In the genomic region with DNA sequence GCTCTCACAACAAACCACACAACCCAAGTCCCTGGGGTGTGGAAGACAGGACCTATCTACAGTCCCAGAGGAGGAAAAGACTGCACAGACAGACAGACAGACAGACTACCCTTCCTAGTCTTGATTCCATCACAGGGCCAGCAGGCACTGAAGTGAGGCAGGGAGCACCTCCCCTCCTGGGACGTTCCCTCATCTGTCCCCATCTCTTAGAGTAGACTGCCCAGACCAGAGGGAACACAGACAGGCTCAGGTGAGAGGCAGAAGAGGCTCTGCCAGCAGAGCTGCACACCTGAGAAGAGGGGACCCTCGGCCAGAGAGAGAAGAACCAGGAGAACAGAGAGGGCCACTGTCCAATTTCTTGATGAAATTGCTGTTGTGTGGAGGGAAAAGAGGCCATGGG, we compare ENCODE assay signal across 14 mouse cellular contexts. TPM values are rescaled to one million over a fixed set of nuclear protein-coding genes. Genes with fewer than 3 reads are reported as not detected.
DNase-seq lines count a peak whose midpoint lies in the region; ATAC-seq and TF ChIP-seq lines count a peak whose summit lies in the region.
"Had no signal": no experiment of that assay in that cellular context is flagged by ENCODE, and none has a peak within 500 bp of the region (broad histone marks: within the 10 kb centered on the region; RNA-seq: fewer than 3 reads in every experiment).

No protein-coding gene starts in this region.

- no peak for TF ChIP-seq CTCF in cerebellum, adult 2 months (IDR thresholded peaks at IDR 0.05; ENCODE audit: borderline replicate concordance, insufficient read depth, low read depth, low read length)

- 0 out of 2 replicates have a peak, but pooled peaks have one; percentile 6 for ATAC-seq in cerebellum, adult (ENCODE audit: insufficient number of reproducible peaks, low FRiP score, low TSS enrichment)
- no peak for ATAC-seq in midbrain, embryonic 11.5 days (ENCODE audit: low FRiP score)
- no peak for ATAC-seq in midbrain, embryonic 14.5 days (ENCODE audit: low FRiP score, low TSS enrichment)
- ATAC-seq in frontal cortex, adult (ENCODE audit: low TSS enrichment) = no peak

- no peaks in the 10 kb centered on the region for H3K9me3 ChIP-seq in midbrain, embryonic 11.5 days (ENCODE audit: control insufficient read depth, low read length)
- H3K9me3 ChIP-seq in midbrain, embryonic 14.5 days (ENCODE audit: control insufficient read depth, low read length) = no peaks in the 10 kb centered on the region
- H3K9me3 ChIP-seq: embryonic facial prominence, embryonic 15.5 days; forebrain, embryonic 10.5 days; forebrain, embryonic 15.5 days; G1E; hindbrain, embryonic 15.5 days had no signal

- no peak overlapping the region for H3K4me2 ChIP-seq in midbrain, embryonic 11.5 days
- H3K4me2 ChIP-seq in midbrain, embryonic 14.5 days (ENCODE audit: low read length) = no peak overlapping the region
- H3K4me2 ChIP-seq: embryonic facial prominence, embryonic 15.5 days; forebrain, embryonic 15.5 days; heart, embryonic 11.5 days; hindbrain, embryonic 15.5 days had no signal

- no peak for TF ChIP-seq POLR2A in cerebellum, adult 2 months (IDR thresholded peaks at IDR 0.05; ENCODE audit: borderline replicate concordance, insufficient read depth, low read length)

- no peak overlapping the region; the same call in 1 of the 2 replicates for H3K27ac ChIP-seq in cerebellum, adult 2 months (ENCODE audit: insufficient read depth, low read length)
- H3K27ac ChIP-seq in midbrain, embryonic 11.5 days (ENCODE audit: low read depth, low read length) = no peak overlapping the region
- no peak overlapping the region for H3K27ac ChIP-seq in midbrain, embryonic 14.5 days (replicated peaks; ENCODE audit: low read depth, low read length)
- H3K27ac ChIP-seq: embryonic facial prominence, embryonic 15.5 days; forebrain, embryonic 10.5 days; forebrain, embryonic 15.5 days; hindbrain, embryonic 15.5 days had no signal

- 46% methylated on average over 2 of the region's 2 CpGs for WGBS in cerebellum, adult 2 months
- WGBS in midbrain, embryonic 11.5 days = 80% methylated on average over 2 of the region's 2 CpGs
- WGBS in midbrain, embryonic 14.5 days = 59% methylated on average over 2 of the region's 2 CpGs

- no peaks in the 10 kb centered on the region for H3K27me3 ChIP-seq in cerebellum, adult 2 months (ENCODE audit: control insufficient read depth, insufficient read depth, low read length)
- H3K27me3 ChIP-seq in midbrain, embryonic 11.5 days (ENCODE audit: control insufficient read depth, insufficient read depth, low read length) = no peaks in the 10 kb centered on the region
- no peaks in the 10 kb centered on the region for H3K27me3 ChIP-seq in midbrain, embryonic 14.5 days (ENCODE audit: control insufficient read depth, insufficient read depth, low read length)
- H3K27me3 ChIP-seq: embryonic facial prominence, embryonic 15.5 days; forebrain, embryonic 15.5 days; hindbrain, embryonic 15.5 days had no signal

- H3K9ac ChIP-seq in midbrain, embryonic 11.5 days (ENCODE audit: low read length) = no peak overlapping the region
- H3K9ac ChIP-seq in midbrain, embryonic 14.5 days (replicated peaks; ENCODE audit: low read length) = no peak overlapping the region
- H3K9ac ChIP-seq: embryonic facial prominence, embryonic 15.5 days; forebrain, embryonic 15.5 days; hindbrain, embryonic 15.5 days had no signal

- H3K4me1 ChIP-seq in cerebellum, adult 2 months (ENCODE audit: control insufficient read depth, insufficient read depth, low read length) = peaks cover 24% of the 10 kb centered on the region
- H3K4me1 ChIP-seq in midbrain, embryonic 11.5 days (ENCODE audit: control insufficient read depth, insufficient read depth, low read length) = no peaks in the 10 kb centered on the region
- 0 out of 2 replicates have a peak, but pooled peaks cover 2% of the 10 kb centered on the region for H3K4me1 ChIP-seq in midbrain, embryonic 14.5 days (ENCODE audit: control insufficient read depth, insufficient read depth, low read length)

- DNase-seq in cerebellum, adult 2 months = no peak
- DNase-seq in heart, adult 11 months = peak; percentile 91
- no peak for DNase-seq in heart, adult 8-10 months (ENCODE audit: low spot score)
- DNase-seq in midbrain, embryonic 11.5 days (ENCODE audit: low spot score, missing footprints) = peak; percentile 69
- no peak for DNase-seq in midbrain, embryonic 14.5 days

- no peak overlapping the region for H3K4me3 ChIP-seq in cerebellum, adult 2 months (replicated peaks; ENCODE audit: insufficient read depth, low read depth, low read length)
- H3K4me3 ChIP-seq in midbrain, embryonic 11.5 days (ENCODE audit: low read depth, low read length) = no peak overlapping the region
- H3K4me3 ChIP-seq in midbrain, embryonic 14.5 days (replicated peaks; ENCODE audit: low read depth, low read length) = no peak overlapping the region
- H3K4me3 ChIP-seq: embryonic facial prominence, embryonic 15.5 days; erythroblast, embryonic 14.5 days; forebrain, embryonic 10.5 days; forebrain, embryonic 15.5 days; hindbrain, embryonic 15.5 days had no signal

- no peaks in the 10 kb centered on the region for H3K36me3 ChIP-seq in midbrain, embryonic 11.5 days (ENCODE audit: control insufficient read depth, insufficient read depth, low read length)
- no peaks in the 10 kb centered on the region for H3K36me3 ChIP-seq in midbrain, embryonic 14.5 days (ENCODE audit: control insufficient read depth, insufficient read depth, low read length)
- H3K36me3 ChIP-seq: embryonic facial prominence, embryonic 15.5 days; forebrain, embryonic 15.5 days; hindbrain, embryonic 15.5 days had no signal

RNA-seq across cellular contexts. Expression of a gene that starts 33.0 kb away (rescaled TPM):
- polyA plus RNA-seq in cerebellum, adult 2 months (2012; rRNA removed) = 68.6 and 76.9 TPM in 2 replicates
- 10 to 100 TPM; 14.5 to 19.5 (median 16.1) TPM for total RNA-seq in heart, adult 8-10 months (2022)
- polyA plus RNA-seq in midbrain, embryonic 11.5 days (2014; fragmentation: Nextera tagmentation; extraction: Ambion mirVana) = 9.8 and 9.9 TPM in 2 replicates
- polyA plus RNA-seq in midbrain, embryonic 14.5 days (2014; fragmentation: Nextera tagmentation; extraction: Ambion mirVana) = 29.1 and 33.7 TPM in 2 replicates
- polyA plus RNA-seq: erythroblast, embryonic 14.5 days had no signal

Comparison
In these comparisons a context has a peak if more than half of its experiments do, and no peak if none do; other contexts are left out.
1. DNase-seq: peak in heart, adult 11 months (single experiment) and midbrain, embryonic 11.5 days (single experiment); none in cerebellum, adult 2 months (0 of 2), heart, adult 8-10 months (single experiment) and midbrain, embryonic 14.5 days (single experiment).